Mouse (Mus musculus) naive thymus-derived CD4-positive, alpha-beta T cell, adult 2 months (primary cell): ENCODE results near the gene Fam118a.
"Not testable (repeated sequence)": the region's sequence is repeated elsewhere in the genome, so short reads cannot be mapped to it uniquely, and the experiment has no call there.

ENCODE experiments used
- DNase-seq: peaks from one replicate; pipeline ENCODE4 v3.0.0-alpha.2; 2011; ENCODE audit warnings: low read depth

Gene Fam118a

GRCm38 (mm10) chr15:85028648-85029047, at the start of gene Fam118a:
Gene Fam118a, plus strand, starts transcription at chr15:85028948.
- DNase-seq, result not testable (repeated sequence)

- no peak for DNase-seq
Measured at GRCm38 (mm10) chr15:84981609-84982313, 47.0 kb upstream of the Fam118a start.

DNA sequence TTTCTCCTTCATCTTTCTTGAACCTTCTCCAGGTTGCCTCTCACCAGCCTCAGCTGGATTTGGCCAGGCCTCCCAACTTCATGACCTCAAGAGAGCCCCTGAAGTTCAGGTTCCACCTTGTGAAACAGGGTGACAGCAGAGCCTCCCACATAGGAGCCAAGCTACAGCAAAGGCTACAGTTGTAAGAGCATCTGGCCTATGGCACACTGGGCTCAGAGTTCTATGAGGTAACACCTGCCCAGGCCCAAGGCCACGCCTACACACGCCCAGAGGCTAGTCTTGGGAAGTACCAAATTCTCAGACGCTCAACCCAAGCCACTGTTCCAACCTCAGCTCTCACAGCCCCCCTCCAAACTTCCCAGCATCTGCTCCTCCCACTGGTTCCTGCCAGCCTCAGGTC, 45.9 kb upstream of the Fam118a start:
- DNase-seq, result no peak

DNA sequence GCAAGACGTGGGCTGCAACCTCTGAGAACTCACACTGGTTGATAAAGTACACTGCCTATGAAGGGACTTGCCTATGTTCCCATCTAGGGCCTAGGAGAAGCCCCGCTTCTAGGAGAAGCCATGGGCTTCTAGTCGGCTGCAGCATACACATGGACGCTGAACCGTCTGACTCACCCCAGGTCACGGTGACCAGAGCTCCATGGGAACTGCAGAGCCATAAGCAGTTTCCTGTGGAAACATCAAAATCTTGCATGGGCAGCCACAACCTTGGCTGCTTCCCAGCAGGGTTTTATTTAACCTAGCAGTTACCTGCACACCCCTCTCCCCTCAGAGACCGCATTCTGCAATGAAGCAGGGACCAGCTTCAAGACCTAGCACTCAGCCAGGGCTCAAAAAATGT, 45.0 kb upstream of the Fam118a start:
- no peak for DNase-seq

DNA sequence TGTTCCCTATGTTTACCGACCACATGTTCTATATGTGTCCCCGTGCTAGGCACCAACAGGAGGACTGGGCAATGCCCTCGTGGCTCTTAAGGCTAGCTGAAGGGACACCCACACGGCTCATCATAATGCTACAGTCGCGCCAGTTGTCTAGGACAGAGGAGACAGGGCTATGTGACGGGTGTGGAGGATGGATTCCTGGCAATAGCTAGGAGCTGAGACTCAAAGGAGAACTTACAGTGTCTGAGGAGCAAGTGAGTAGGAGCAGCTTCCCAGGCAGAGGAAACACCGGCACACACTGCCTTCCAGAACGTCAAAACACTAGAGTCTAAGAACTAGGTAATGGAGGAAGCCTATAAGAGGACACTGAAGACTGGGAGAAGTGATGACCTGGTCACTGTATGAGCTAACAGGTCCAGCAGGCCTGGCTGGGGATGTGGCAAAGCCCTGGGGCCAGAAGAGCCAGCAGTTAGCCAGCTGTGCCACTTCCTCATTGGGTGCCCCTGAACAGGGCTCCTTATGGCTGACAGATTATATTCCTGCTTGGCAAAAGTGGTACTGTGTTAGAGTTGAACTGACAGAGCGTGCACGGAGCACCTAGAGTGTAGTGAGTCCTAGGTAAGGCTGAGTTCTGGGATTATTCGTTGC, 43.1 kb upstream of the Fam118a start:
- DNase-seq, result peak; percentile 13

GRCm38 (mm10) chr15:84986171-84987019, 42.4 kb upstream of the Fam118a start:
- peak; percentile 26 for DNase-seq

GRCm38 (mm10) chr15:84987020-84987815, 41.5 kb upstream of the Fam118a start:
- peak; percentile 60 for DNase-seq

DNA sequence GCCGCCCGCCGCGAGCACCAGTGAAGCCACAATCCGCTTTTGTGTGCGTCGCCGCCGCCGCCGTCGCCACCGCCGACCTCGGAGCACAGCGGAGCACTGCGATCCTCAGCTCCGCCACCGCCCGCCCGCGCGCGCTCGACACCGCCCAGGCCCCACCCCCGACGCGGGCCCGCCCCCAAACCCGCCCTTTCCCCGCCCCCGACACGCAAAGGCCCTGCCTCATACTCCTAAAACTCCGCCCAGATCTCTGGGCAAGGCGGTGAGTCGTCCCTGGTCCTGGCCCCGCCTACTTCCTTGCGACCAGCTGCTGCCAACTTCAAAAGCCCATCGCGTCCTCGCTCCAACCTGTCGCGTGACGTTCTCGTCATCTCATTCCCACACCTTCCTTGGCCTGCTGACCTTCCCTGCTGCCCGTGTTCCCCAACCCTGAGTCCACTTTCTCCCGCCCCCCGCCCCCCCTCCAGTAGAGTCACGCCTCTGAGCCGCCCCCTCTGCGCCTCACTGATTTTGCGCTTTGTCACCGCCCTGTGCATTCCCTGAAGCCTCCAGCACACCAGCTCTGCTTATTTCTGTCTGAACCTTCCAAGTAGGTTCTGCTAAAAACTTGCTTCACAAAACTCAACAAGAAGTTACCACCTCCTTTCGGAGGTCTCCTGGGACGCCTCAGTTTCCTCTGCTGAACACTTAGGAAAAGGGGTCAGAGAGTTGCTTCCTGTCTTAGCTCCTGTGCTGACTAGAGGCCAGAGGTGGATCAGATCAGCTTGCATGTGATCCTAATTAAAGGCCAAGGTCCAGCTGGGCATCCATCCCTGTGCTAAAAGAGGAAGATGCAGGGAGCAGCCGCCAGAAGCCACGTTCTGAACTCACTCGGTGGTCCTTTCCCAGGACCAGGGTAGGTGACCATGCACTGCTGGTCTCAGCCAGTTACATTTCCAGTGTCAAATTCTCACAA, 40.6 kb upstream of the Fam118a start, which contains the start of gene 5031439G07Rik:
Gene 5031439G07Rik, minus strand, starts transcription at position 678 of the 952 bp plus-strand sequence.
- peak; percentile 95 for DNase-seq

DNA sequence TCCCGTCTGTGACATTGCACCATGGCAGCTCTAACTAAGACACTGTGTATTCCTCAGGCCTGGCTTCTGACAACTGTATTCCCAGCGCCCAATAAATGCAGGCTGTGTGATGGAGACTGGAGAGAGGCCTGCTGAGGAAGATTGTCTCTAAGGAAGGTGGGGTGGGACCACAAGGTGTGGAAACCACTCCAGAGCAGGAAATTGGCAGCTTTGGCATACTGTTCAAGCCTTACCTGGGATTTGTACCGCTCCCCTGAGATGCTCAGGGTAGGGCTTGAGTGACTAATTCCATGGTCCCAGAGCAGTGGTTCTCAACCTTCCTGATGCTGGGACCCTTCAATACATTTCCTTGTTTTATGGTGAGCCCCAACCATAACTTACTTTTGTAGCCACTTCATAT, 39.6 kb upstream of the Fam118a start:
- no peak for DNase-seq

DNA sequence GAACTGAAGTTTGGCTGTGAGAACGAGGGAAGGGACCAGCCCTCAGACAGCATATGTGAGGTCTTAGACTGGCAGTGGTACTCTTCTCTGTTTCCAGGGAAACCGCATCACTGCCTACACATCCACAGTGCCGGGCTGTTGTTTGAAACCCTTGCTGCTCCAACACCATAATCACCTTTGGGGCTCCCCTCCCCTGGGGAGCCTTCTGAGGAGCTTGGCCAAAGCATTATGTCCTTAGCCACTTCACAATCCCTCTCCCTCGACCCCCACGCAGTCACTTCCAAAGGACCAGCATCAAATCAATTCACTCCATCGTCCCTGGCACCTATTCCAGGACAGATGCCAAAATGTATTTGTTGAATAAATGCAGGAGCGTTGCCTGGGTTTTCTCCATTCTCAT, 39.0 kb upstream of the Fam118a start:
- no peak for DNase-seq

- DNase-seq, result peak; percentile 13
Measured at GRCm38 (mm10) chr15:84994498-84994897, 34.2 kb upstream of the Fam118a start.

GRCm38 (mm10) chr15:84995041-84995440, 33.7 kb upstream of the Fam118a start:
- DNase-seq, result peak; percentile 16

- DNase-seq, result peak; percentile 74
Measured at GRCm38 (mm10) chr15:84995967-84996366, 32.8 kb upstream of the Fam118a start.

GRCm38 (mm10) chr15:84997768-84998454, 30.8 kb upstream of the Fam118a start:
- DNase-seq, result no peak

DNA sequence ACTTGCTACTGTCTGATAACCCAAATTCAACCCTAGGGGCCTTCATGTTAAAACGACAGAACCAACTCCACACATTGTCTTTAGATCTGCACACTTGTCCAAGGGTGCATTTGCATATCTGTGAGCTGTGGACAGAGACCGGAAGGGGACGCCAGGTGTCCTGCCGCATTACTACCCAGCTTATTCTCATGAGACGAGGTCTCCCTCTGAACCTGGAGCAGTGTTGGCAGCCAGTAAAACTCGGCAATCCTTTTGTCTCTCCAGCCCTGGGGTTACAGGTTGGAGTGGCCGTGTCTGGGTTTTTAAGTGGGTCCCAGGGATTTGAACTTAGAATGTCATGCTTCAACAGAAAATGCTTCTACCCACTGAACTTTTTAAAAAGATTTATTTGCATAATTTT, 28.8 kb upstream of the Fam118a start:
- no peak for DNase-seq

- peak; percentile 86 for DNase-seq
Measured at GRCm38 (mm10) chr15:85000984-85001982, 27.5 kb upstream of the Fam118a start.

DNA sequence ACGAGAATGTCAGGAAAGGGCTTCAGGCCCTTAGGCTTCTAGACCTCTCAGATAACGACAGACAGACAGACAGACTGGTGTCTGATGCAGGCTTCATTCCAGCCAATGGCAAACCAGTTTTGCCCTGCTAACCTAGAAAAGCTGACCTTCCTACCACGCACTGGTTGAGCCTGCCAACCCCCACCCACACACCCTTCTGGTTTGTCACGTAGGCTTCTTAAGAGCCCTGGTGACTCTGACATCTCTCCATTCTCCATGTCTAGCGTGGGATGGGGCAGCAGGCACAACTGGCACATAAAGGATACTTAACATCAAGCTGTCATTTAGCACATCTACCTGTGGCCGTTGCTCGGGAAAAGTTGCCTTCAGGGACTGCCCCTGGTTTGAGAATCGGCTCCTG, 19.1 kb upstream of the Fam118a start:
- no peak for DNase-seq

DNA sequence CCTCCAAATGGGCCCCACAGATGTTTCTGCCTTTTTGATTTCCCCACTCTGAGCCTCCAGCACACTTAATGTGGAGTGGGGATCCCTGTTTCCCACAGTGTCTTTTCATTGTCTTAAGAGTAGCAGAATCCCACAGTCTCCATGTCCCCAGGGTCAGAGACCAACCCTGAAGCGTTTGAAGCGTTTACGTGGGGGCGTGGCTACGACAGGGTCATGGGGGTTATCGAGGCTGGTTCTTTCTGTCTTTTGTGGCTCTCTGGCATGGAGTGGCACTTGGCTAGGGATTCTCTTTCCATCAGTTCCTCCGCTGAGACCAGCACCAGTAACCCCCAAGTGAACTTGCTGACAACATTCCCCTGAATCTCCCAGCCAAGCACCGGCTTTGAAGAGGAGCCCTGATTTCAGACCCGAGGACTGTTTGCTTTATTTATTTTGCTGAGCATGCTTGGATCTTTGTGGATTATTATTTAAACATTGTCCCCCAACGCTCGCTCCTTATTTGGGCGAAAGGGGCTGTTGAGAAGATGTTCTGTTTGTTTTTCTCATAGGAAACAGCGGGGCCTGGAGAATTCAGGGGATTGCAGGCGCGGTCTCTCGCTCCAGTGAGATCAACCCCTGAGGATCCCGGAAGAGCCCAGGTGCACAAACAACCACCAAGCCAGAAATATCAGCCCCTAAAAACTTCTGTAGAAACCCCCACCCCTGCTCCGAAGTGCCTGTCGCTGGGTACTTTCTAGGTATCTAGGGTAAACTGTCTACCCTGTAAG, 16.7 kb upstream of the Fam118a start:
- DNase-seq, result no peak
